In the genomic region with DNA sequence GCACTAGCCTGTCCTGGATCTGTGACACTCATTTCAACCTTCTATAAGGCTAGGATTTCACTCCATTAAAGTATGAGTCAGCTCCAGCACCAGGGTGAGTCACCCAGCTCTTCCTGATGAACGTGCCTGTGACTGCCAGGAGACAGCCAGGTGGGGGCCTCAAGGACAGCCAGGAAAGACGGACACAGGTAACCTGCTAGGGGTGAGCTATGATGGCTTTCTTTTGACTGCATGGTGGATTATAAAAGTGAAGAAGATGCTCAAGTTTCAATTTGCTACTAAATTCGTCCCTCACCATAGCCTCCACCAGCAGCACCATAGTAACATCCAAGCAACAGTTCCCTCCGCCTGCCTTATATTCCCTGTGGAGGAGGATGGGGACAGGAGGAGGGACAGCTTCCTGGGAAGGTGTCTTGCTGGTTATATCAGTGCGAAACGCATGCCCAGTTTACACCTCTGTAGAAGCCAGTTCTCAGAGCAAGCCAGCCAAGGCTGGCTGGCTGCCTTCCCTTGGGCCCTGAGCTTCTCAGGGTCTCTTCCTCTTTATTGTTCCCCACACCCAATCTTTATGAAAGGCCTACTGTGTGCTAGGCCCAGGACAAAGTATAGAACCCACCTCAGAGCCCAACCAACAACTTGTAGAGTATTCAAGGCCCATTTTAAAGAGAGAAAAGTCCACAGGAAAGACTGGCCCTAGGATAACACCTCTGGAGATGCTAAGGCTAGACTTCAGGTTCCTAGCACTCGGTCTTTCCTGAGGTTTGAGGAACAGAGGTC, we compare ENCODE assay signal across 13 mouse cellular contexts. TPM values are rescaled to one million over a fixed set of nuclear protein-coding genes. Genes with fewer than 3 reads are reported as not detected.
DNase-seq lines count a peak whose midpoint lies in the region; TF ChIP-seq lines count a peak whose summit lies in the region.
"Had no signal": no experiment of that assay in that cellular context is flagged by ENCODE, and none has a peak within 500 bp of the region (broad histone marks: within the 10 kb centered on the region; RNA-seq: fewer than 3 reads in every experiment).

No protein-coding gene starts in this region.

- no peaks in the 10 kb centered on the region for H3K36me3 ChIP-seq in heart, embryonic 10.5 days
- H3K36me3 ChIP-seq in kidney, adult 2 months (ENCODE audit: control insufficient read depth, insufficient read depth, low read length): no peaks in the 10 kb centered on the region
- H3K36me3 ChIP-seq: hindbrain, embryonic 15.5 days had no signal

- no peaks in the 10 kb centered on the region for H3K27me3 ChIP-seq in heart, embryonic 10.5 days (ENCODE audit: insufficient read depth, poor library complexity, severe bottlenecking)
- no peaks in the 10 kb centered on the region for H3K27me3 ChIP-seq in kidney, adult 2 months (replicated peaks; ENCODE audit: control insufficient read depth, insufficient read depth, low read length)
- H3K27me3 ChIP-seq: hindbrain, embryonic 15.5 days had no signal

- H3K4me1 ChIP-seq in heart, embryonic 10.5 days: peaks cover 42% of the 10 kb centered on the region
- no peaks in the 10 kb centered on the region for H3K4me1 ChIP-seq in kidney, adult 2 months (ENCODE audit: control insufficient read depth, insufficient read depth, low read length)

- TF ChIP-seq POLR2A in kidney, adult 2 months (IDR thresholded peaks at IDR 0.05; ENCODE audit: low read depth, low read length): no peak

- H3K4me3 ChIP-seq in heart, embryonic 10.5 days: no peak overlapping the region
- H3K4me3 ChIP-seq in kidney, adult 2 months (ENCODE audit: insufficient read depth, low read depth, low read length): no peak overlapping the region
- H3K4me3 ChIP-seq: hindbrain, embryonic 15.5 days had no signal

- no peak for DNase-seq in heart, embryonic 10.5 days (ENCODE audit: low spot score)
- no peak for DNase-seq in heart, adult 8-10 months (ENCODE audit: low spot score)
- DNase-seq in 416B (ENCODE audit: low read depth): peak; percentile 80
- peak; percentile 36 for DNase-seq in adrenal gland, postnatal 14 days
- peak; percentile 67 to 72 for DNase-seq in right cerebral cortex, adult 2 months (ENCODE audit: low spot score in 2 of 2)
- DNase-seq in ovary, adult 18-20 months (ENCODE audit: low spot score): no peak
- no peak for DNase-seq in kidney, adult 2 months
- DNase-seq in ovary, postnatal 10 days (ENCODE audit: low spot score): no peak
- DNase-seq: cerebellum, postnatal 10 days; heart, adult 18-20 months; kidney, postnatal 25 days had no signal

- no peaks in the 10 kb centered on the region for H3K9me3 ChIP-seq in heart, embryonic 10.5 days
- H3K9me3 ChIP-seq: hindbrain, embryonic 15.5 days had no signal

- WGBS in heart, embryonic 10.5 days: 64% methylated on average over 7 of the region's 7 CpGs
- 81% methylated on average over 7 of the region's 7 CpGs for WGBS in kidney, adult 2 months

- H3K27ac ChIP-seq in heart, embryonic 10.5 days: peak overlapping the region; percentile 36
- no peak overlapping the region for H3K27ac ChIP-seq in kidney, adult 2 months (ENCODE audit: insufficient read depth, low read depth, low read length)
- H3K27ac ChIP-seq: hindbrain, embryonic 15.5 days; macrophage had no signal

- TF ChIP-seq CTCF in kidney, adult 2 months (conservative IDR thresholded peaks at IDR 0.05; ENCODE audit: insufficient read depth, insufficient read length, low read depth, low read length): no peak

RNA-seq across cellular contexts. Expression of gene Slc2a1, which starts 6.0 kb away (rescaled TPM):
- polyA plus RNA-seq in heart, embryonic 10.5 days (2016; fragmentation: Nextera tagmentation; extraction: Ambion mirVana): 549 and 607 TPM in 2 replicates
- 10 to 100 TPM; 12.6 to 22.5 (median 14.9) TPM for total RNA-seq in heart, adult 8-10 months (2022)
- 15.9 and 19.6 TPM in 2 replicates for total RNA-seq in adrenal gland, postnatal 14 days (2021)
- polyA plus RNA-seq in kidney, adult 2 months (2012; rRNA removed): 78.4 and 89.6 TPM in 2 replicates

Comparison
In these comparisons a context has a peak if more than half of its experiments do, and no peak if none do; other contexts are left out.
1. DNase-seq: peak in 416B (single experiment), adrenal gland, postnatal 14 days (single experiment) and right cerebral cortex, adult 2 months (2 of 2); none in heart, embryonic 10.5 days (single experiment), heart, adult 8-10 months (single experiment), ovary, adult 18-20 months (single experiment), kidney, adult 2 months (single experiment) and ovary, postnatal 10 days (single experiment).